Mouse (Mus musculus) adrenal gland, adult 18-20 months (tissue): ENCODE data around the gene Gzmk. TPM values are rescaled to one million over a fixed set of nuclear protein-coding genes. Genes with fewer than 3 reads are reported as not detected.

Experiments
- DNase-seq, 2 experiments: peaks; one replicate each; pipeline ENCODE4 v3.0.0; 2021 to 2022; ENCODE audit warnings: low spot score in 2 of 2
- total RNA-seq, 2 experiments: library from RNA; stranded (reverse); gene quantifications; 1 replicate in 1 of 2; 2 replicates in 1 of 2; pipeline ENCODE4 v1.2.3; 2021

Gzmk gene
- total RNA-seq, 2 experiments from 2014 or later: 0.58 TPM; not detected in 1

- no peak for DNase-seq
Measured at GRCm38 (mm10) chr13:113205346-113205745, 20.4 kb downstream of the Gzmk start.

GRCm38 (mm10) chr13:113203146-113203545, 22.6 kb downstream of the Gzmk start:
- DNase-seq: no peak

- no peak for DNase-seq
Measured at GRCm38 (mm10) chr13:113202184-113202583, 23.5 kb downstream of the Gzmk start.

- DNase-seq: no peak
Measured at GRCm38 (mm10) chr13:113201631-113202030, 24.1 kb downstream of the Gzmk start.

GRCm38 (mm10) chr13:113200726-113201125, 25.0 kb downstream of the Gzmk start:
- DNase-seq: no peak

- DNase-seq: no peak
Measured at GRCm38 (mm10) chr13:113199331-113199730, 26.4 kb downstream of the Gzmk start.

- no peak for DNase-seq
Measured at GRCm38 (mm10) chr13:113197872-113198502, 27.7 kb downstream of the Gzmk start.

GRCm38 (mm10) chr13:113196808-113197674, 28.7 kb downstream of the Gzmk start:
- DNase-seq: no peak

- DNase-seq: no peak
Measured at GRCm38 (mm10) chr13:113183720-113184119, 42.0 kb downstream of the Gzmk start.

GRCm38 (mm10) chr13:113183310-113183709, 42.4 kb downstream of the Gzmk start:
- DNase-seq: no peak

GRCm38 (mm10) chr13:113174162-113174561, 51.5 kb downstream of the Gzmk start:
- no peak for DNase-seq

GRCm38 (mm10) chr13:113170256-113170655, 55.5 kb downstream of the Gzmk start:
- DNase-seq: no peak

- DNase-seq: peak in 1 of 2 experiments; percentile 21
Measured at GRCm38 (mm10) chr13:113168018-113168534, 57.6 kb downstream of the Gzmk start.

GRCm38 (mm10) chr13:113164252-113165005, 61.3 kb downstream of the Gzmk start:
- DNase-seq: no peak

GRCm38 (mm10) chr13:113151556-113151955, 74.2 kb downstream of the Gzmk start:
- no peak for DNase-seq

GRCm38 (mm10) chr13:113139597-113139996, 86.1 kb downstream of the Gzmk start:
- no peak for DNase-seq

GRCm38 (mm10) chr13:113129974-113130373, 95.7 kb downstream of the Gzmk start:
- DNase-seq: no peak
